Mouse (Mus musculus): ENCODE results near the gene Tff2. TPM values are rescaled to one million over a fixed set of nuclear protein-coding genes. Genes with fewer than 3 reads are reported as not detected.

Tff2 gene
- total RNA-seq (2015) (not detected in 2 replicates), total RNA-seq (2017) (not detected in 2 replicates)

- ATAC-seq (replicated peaks; ENCODE audit: poor library complexity) = no peak
These were observed at the start of gene Tff2 for GRCm38 (mm10) chr17:31144040-31145037. Gene Tff2 (minus strand): TSS chr17:31144282.

- no peak for ATAC-seq (replicated peaks; ENCODE audit: poor library complexity)
These were observed 49.3 kb upstream of the Tff2 start for GRCm38 (mm10) chr17:31193360-31193759.

- no peak for ATAC-seq (replicated peaks; ENCODE audit: poor library complexity)
These were observed 48.6 kb upstream of the Tff2 start for GRCm38 (mm10) chr17:31192663-31193062.

GRCm38 (mm10) chr17:31191825-31192224 lies 47.7 kb upstream of the Tff2 start:
- no peak for ATAC-seq (replicated peaks; ENCODE audit: poor library complexity)

- peak; percentile 95 for ATAC-seq (replicated peaks; ENCODE audit: poor library complexity)
These were observed 43.3 kb upstream of the Tff2 start for GRCm38 (mm10) chr17:31187370-31187769.

- ATAC-seq (replicated peaks; ENCODE audit: poor library complexity) = no peak
These were observed 40.3 kb upstream of the Tff2 start for GRCm38 (mm10) chr17:31184269-31184990.

- no peak for ATAC-seq (replicated peaks; ENCODE audit: poor library complexity)
These were observed 39.3 kb upstream of the Tff2 start for GRCm38 (mm10) chr17:31183180-31183974.

- ATAC-seq (replicated peaks; ENCODE audit: poor library complexity) = peak; percentile 86
These were observed 37.4 kb upstream of the Tff2 start for GRCm38 (mm10) chr17:31181490-31181889.

- peak; percentile 57 for ATAC-seq (replicated peaks; ENCODE audit: poor library complexity)
These were observed 32.2 kb upstream of the Tff2 start for GRCm38 (mm10) chr17:31176321-31176720.

GRCm38 (mm10) chr17:31169796-31170195 lies 25.7 kb upstream of the Tff2 start:
- no peak for ATAC-seq (replicated peaks; ENCODE audit: poor library complexity)

GRCm38 (mm10) chr17:31165127-31165526 lies 21.0 kb upstream of the Tff2 start, which contains the start of gene Tff1:
Gene Tff1 (minus strand): TSS chr17:31165277.
- ATAC-seq (replicated peaks; ENCODE audit: poor library complexity) = no peak

GRCm38 (mm10) chr17:31163821-31164220 lies 19.7 kb upstream of the Tff2 start:
- ATAC-seq (replicated peaks; ENCODE audit: poor library complexity) = no peak

- ATAC-seq (replicated peaks; ENCODE audit: poor library complexity) = 0 out of 2 replicates have a peak, but pooled peaks have one; percentile 17
These were observed 18.5 kb upstream of the Tff2 start for GRCm38 (mm10) chr17:31162607-31163006.

GRCm38 (mm10) chr17:31160291-31160690 lies 16.2 kb upstream of the Tff2 start:
- no peak for ATAC-seq (replicated peaks; ENCODE audit: poor library complexity)

GRCm38 (mm10) chr17:31157921-31158320 lies 13.8 kb upstream of the Tff2 start:
- no peak for ATAC-seq (replicated peaks; ENCODE audit: poor library complexity)

GRCm38 (mm10) chr17:31153785-31154184 lies 9.7 kb upstream of the Tff2 start:
- ATAC-seq (replicated peaks; ENCODE audit: poor library complexity) = no peak

GRCm38 (mm10) chr17:31152966-31153499 lies 9.0 kb upstream of the Tff2 start:
- ATAC-seq (replicated peaks; ENCODE audit: poor library complexity) = no peak

GRCm38 (mm10) chr17:31152512-31152911 lies 8.4 kb upstream of the Tff2 start:
- ATAC-seq (replicated peaks; ENCODE audit: poor library complexity) = no peak

- no peak for ATAC-seq (replicated peaks; ENCODE audit: poor library complexity)
These were observed 1.9 kb upstream of the Tff2 start for GRCm38 (mm10) chr17:31145998-31146397.

GRCm38 (mm10) chr17:31142116-31142515 lies 2.0 kb downstream of the Tff2 start:
- ATAC-seq (replicated peaks; ENCODE audit: poor library complexity) = no peak
